Mouse (Mus musculus) heart, adult 2 months (tissue): ENCODE data around the gene Mxra7.

Experiments used
- CTCF ChIP-seq: fragments of 200-600 bp; IDR thresholded peaks from 2 replicates; pipeline ENCODE4 v1.8.1; 2022; ENCODE audit warnings: antibody characterized with exemption, mild to moderate bottlenecking, moderate library complexity
- POLR2A ChIP-seq: fragments of 200-500 bp; IDR thresholded peaks from 2 replicates; pipeline ENCODE4 v1.6.1; 2011; ENCODE audit warnings: mild to moderate bottlenecking, low read depth, low read length, control low read depth; ENCODE audit not compliant: insufficient read depth

- no peak for TF ChIP-seq CTCF
- no peak for TF ChIP-seq POLR2A
Observed at GRCm38 (mm10) chr11:116840748-116841147, 12.9 kb upstream of the Mxra7 start.
